Mouse (Mus musculus): ENCODE measurements around the gene Kcnj10. TPM values are rescaled to one million over a fixed set of nuclear protein-coding genes. Genes with fewer than 3 reads are reported as not detected.
A peak's percentile ranks its signal among the peaks of the same experiment; 100 is the strongest.

Kcnj10 gene
- polyA plus RNA-seq, 1 experiment from 2014 or later = not detected

DNA sequence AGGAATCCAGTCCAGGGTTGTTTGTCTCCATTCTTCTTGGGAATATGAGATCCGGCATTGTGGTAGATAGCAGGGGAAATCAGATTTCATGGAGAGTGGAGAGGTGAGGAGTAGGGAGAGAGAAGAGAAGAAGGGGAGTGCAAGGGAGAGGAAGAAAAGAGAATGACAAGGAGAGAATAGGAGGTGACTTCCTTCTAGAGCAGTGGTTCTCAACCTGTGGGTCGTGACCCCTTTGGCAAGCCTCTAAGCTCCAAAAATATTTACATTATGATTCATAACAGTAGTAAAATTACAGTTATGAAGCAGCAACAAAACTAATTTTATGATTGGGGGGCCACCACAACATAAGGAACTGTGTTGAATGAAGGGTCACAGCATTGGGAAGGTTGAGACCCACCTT lies 8.1 kb upstream of the Kcnj10 start:
- Histone ChIP-seq H3K4me2 (no peak overlapping the region), H3K36me3 (no peaks in the 10 kb centered on the region), H3K27ac (replicated peaks) (no peak overlapping the region), H3K4me1 (no peaks in the 10 kb centered on the region), H3K27me3 (replicated peaks) (peaks cover 97% of the 10 kb centered on the region), H3K9me3 (no peaks in the 10 kb centered on the region), H3K4me3 (no peak overlapping the region), H3K9ac (no peak overlapping the region)
- no peak for ATAC-seq (ENCODE audit: extremely low read depth, insufficient number of reproducible peaks, low FRiP score, low TSS enrichment)
- WGBS = 71% methylated on average over 2 of the region's 2 CpGs

DNA sequence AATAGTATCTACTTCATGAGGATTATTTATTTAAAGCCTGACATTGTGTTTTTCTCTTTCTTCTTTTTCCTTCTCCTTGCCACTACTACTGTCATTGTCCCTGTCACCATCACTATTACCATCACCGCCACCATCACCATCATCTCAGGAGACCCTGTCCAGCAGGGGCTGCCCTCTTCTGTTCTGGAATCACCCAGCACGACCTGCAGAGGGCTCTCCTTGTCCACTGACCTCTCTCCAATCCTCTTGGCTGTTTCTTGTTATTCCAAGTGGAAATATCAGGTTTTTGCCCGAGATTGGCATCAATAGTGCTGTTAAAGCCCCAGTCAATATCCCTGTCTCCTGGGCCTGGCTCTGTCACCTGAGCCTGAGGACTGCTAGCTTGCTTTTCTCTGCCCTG lies 7.5 kb upstream of the Kcnj10 start:
- no peak overlapping the region for H3K9ac ChIP-seq
- no peaks in the 10 kb centered on the region for H3K9me3 ChIP-seq
- 22% methylated on average over 3 of the region's 3 CpGs for WGBS
- H3K27me3 ChIP-seq (replicated peaks) = peaks cover 97% of the 10 kb centered on the region
- no peak for ATAC-seq (ENCODE audit: extremely low read depth, insufficient number of reproducible peaks, low FRiP score, low TSS enrichment)
- no peaks in the 10 kb centered on the region for H3K36me3 ChIP-seq
- no peak overlapping the region for H3K4me2 ChIP-seq
- no peak overlapping the region for H3K27ac ChIP-seq (replicated peaks)
- no peak overlapping the region for H3K4me3 ChIP-seq
- no peaks in the 10 kb centered on the region for H3K4me1 ChIP-seq

DNA sequence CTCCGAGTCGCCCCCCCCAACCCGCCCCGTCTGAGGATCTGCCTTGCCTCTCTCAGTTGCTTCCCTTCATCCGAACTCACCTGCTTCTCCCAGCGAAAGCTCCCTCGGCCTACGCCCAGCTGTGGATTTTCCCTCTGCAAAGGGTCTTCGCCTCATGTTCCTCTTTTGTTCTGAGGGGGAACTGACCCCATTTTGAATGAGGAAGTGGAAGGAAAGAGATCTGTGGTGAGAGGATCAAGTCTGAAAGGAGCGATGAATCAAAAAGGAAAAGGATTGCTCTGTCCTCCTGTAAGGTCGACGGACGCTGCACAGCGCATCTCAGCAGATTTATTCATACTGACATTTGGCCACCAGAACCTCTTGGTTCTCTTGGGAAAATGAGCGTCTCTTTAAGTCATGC lies 5.2 kb upstream of the Kcnj10 start:
- H3K36me3 ChIP-seq = no peaks in the 10 kb centered on the region
- H3K4me2 ChIP-seq = no peak overlapping the region
- WGBS = 67% methylated on average over 15 of the region's 15 CpGs
- no peak overlapping the region for H3K4me3 ChIP-seq
- no peak for ATAC-seq (ENCODE audit: extremely low read depth, insufficient number of reproducible peaks, low FRiP score, low TSS enrichment)
- H3K9me3 ChIP-seq = no peaks in the 10 kb centered on the region
- no peak overlapping the region for H3K9ac ChIP-seq
- H3K4me1 ChIP-seq = peaks cover 5% of the 10 kb centered on the region
- peaks cover 96% of the 10 kb centered on the region for H3K27me3 ChIP-seq (replicated peaks)
- no peak overlapping the region for H3K27ac ChIP-seq (replicated peaks)

DNA sequence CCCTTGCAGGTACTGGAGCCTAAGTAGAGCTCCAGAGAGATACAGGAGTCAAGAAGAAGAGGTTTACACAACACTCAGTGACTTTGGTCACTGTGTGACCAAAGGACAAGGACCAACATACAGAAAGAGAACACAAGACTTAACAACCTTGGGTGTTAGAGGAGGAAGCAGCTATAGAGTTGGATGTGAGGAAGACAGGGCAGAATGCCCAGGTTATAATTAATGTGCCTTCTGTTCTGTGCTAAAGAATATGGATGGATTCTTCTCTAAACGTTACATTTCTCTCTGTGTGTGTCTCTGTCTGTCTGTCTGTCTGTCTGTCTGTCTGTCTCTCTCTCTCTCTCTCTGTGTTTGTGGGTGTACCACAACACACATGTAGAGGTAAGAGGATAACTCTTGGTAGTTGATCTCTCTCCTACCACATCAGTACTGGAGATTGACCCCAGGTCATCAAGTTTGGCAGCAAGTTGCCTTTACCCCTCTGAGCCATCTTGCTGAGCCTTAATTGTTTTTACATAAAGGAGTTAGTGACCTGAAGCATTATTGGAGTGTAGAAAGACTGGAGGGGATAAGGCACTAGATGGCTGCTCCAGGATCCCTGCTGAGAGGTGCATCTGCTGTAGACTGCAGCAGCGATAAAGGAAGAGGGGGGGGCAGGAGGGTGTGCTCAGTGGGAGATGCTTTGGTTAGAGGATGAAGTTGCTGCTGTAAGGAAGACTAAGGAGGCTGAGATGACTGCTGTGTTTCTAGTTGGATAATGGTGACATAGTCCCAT lies 3.4 kb upstream of the Kcnj10 start:
- H3K27ac ChIP-seq (replicated peaks) = no peak overlapping the region
- peaks cover 11% of the 10 kb centered on the region for H3K4me1 ChIP-seq
- no peak overlapping the region for H3K9ac ChIP-seq
- no peak overlapping the region for H3K4me3 ChIP-seq
- 26% methylated on average over 2 of the region's 2 CpGs for WGBS
- ATAC-seq (ENCODE audit: extremely low read depth, insufficient number of reproducible peaks, low FRiP score, low TSS enrichment) = no peak
- H3K27me3 ChIP-seq (replicated peaks) = peaks cover 98% of the 10 kb centered on the region
- no peak overlapping the region for H3K4me2 ChIP-seq
- no peaks in the 10 kb centered on the region for H3K36me3 ChIP-seq
- no peaks in the 10 kb centered on the region for H3K9me3 ChIP-seq

DNA sequence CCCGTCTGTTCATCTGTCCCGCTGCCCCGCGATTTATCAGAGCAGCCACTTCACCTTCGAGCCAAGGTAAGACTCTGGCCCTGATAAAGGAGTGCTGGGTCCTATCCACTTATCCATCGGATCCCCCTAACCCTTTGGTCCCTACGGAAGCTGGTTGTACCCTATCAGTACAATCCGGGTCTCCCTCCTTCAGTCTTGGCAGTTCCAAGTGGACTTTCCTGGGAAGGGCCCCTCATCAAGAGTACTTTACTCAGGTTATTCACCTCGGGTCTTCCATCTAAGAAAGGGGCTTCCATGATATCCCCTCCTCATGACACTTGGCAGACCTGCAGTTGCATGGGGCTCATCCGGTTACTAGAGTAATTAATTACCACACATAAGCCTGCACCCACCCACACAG lies 376 bp downstream of the Kcnj10 start:
- ATAC-seq (ENCODE audit: extremely low read depth, insufficient number of reproducible peaks, low FRiP score, low TSS enrichment) = no peak
- peak overlapping the region; percentile 54 for H3K4me3 ChIP-seq
- 9% methylated on average over 10 of the region's 10 CpGs for WGBS
- H3K4me2 ChIP-seq = peak overlapping the region; percentile 82
- no peaks in the 10 kb centered on the region for H3K36me3 ChIP-seq
- no peaks in the 10 kb centered on the region for H3K9me3 ChIP-seq
- no peak overlapping the region for H3K27ac ChIP-seq (replicated peaks)
- peaks cover 86% of the 10 kb centered on the region for H3K27me3 ChIP-seq (replicated peaks)
- peaks cover 11% of the 10 kb centered on the region for H3K4me1 ChIP-seq
- H3K9ac ChIP-seq = no peak overlapping the region

DNA sequence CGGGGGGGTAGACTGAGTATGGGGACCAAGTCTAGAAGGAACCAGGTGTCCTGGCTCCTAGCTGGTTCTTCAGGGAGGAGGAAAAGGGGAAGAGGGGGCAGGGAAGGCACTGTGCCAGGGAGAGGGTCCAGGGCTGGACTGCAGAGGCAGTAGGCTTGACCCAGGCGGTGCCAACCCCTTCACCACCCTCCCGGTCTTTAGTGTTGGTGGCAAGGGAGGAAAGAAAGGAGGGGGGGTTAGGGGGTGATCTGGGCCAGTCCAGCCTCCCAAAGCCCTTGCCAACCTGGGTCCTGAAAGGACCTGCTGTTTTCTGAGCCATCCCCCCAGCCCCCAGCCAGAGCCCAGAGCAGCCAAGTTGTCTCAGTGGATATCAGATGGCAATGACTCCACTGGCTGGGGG lies 1.7 kb downstream of the Kcnj10 start:
- no peak for ATAC-seq (ENCODE audit: extremely low read depth, insufficient number of reproducible peaks, low FRiP score, low TSS enrichment)
- H3K4me3 ChIP-seq = no peak overlapping the region
- H3K27ac ChIP-seq (replicated peaks) = no peak overlapping the region
- 70% methylated on average over 3 of the region's 3 CpGs for WGBS
- H3K4me2 ChIP-seq = no peak overlapping the region
- no peaks in the 10 kb centered on the region for H3K36me3 ChIP-seq
- H3K9me3 ChIP-seq = no peaks in the 10 kb centered on the region
- H3K27me3 ChIP-seq (replicated peaks) = peaks cover 86% of the 10 kb centered on the region
- H3K4me1 ChIP-seq = peaks cover 11% of the 10 kb centered on the region
- H3K9ac ChIP-seq = no peak overlapping the region

DNA sequence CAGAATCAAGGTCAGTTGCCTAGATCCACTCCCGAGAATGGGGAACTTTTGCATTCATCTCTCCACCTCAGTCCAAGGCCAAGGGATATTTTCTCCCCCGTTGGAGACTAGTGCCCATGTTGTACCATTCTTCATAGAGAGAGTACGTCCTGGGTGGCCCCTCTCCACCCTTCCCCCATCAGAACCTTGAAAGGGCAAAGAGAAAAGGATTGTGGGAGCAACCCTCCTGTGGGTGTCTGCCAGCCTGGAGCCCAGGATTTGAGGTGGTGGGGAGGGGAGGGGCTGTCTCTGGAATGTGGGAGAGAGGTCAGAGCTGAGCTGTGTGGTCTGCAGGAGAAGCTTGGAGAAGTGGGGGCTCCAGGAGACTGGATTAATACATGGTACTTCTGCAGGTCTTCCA lies 2.9 kb downstream of the Kcnj10 start:
- Histone ChIP-seq H3K9ac (no peak overlapping the region), H3K4me3 (no peak overlapping the region), H3K4me2 (no peak overlapping the region), H3K27ac (replicated peaks) (no peak overlapping the region), H3K9me3 (no peaks in the 10 kb centered on the region), H3K4me1 (peaks cover 11% of the 10 kb centered on the region), H3K36me3 (no peaks in the 10 kb centered on the region), H3K27me3 (replicated peaks) (peaks cover 87% of the 10 kb centered on the region)
- ATAC-seq (ENCODE audit: extremely low read depth, insufficient number of reproducible peaks, low FRiP score, low TSS enrichment) = no peak
- WGBS = 42% methylated on average over 3 of the region's 3 CpGs

DNA sequence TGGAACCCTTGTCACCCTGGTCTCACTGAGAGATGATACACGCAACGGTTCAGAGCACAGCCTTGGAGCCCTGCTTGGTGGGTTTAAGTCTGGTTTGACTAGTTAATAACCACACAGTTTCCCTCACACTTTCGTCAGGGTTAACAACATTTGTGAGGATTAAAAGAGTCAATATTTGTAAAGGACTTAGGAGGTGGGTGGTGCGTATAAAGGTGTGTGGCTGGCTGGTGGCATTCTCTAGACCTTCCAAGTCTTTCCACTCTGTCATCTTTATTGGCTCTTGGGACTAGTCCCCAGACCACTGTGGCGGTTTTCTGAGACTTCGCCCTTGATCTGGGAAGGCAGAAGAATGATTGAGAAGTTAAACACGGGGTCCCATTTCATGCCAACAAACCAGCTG lies 3.8 kb downstream of the Kcnj10 start:
- H3K4me2 ChIP-seq = no peak overlapping the region
- no peak overlapping the region for H3K9ac ChIP-seq
- peaks cover 13% of the 10 kb centered on the region for H3K4me1 ChIP-seq
- WGBS = 72% methylated on average over 7 of the region's 7 CpGs
- no peak for ATAC-seq (ENCODE audit: extremely low read depth, insufficient number of reproducible peaks, low FRiP score, low TSS enrichment)
- no peak overlapping the region for H3K4me3 ChIP-seq
- H3K27ac ChIP-seq (replicated peaks) = no peak overlapping the region
- peaks cover 87% of the 10 kb centered on the region for H3K27me3 ChIP-seq (replicated peaks)
- H3K36me3 ChIP-seq = no peaks in the 10 kb centered on the region
- no peaks in the 10 kb centered on the region for H3K9me3 ChIP-seq

DNA sequence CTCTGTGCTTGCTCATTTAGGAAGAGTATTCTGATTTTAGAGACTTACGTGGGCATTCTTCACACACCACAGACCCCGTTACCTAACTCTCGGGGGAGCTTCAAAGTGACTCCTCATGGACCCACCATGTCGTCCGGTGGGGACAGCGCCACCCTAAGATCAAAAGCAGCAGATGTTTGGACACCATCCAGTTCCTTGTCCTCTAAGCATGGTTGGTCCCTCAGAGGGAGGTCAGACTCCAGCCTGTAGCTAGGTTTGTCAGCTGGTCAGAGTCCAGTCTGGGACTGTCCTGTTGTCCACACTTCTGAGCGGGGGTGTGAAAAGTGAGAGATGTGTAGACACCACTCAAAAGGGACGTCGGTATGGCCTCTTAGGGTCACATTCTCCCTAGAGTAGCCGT lies 5.7 kb downstream of the Kcnj10 start:
- Histone ChIP-seq H3K36me3 (no peaks in the 10 kb centered on the region), H3K4me2 (no peak overlapping the region), H3K4me3 (no peak overlapping the region), H3K4me1 (peaks cover 11% of the 10 kb centered on the region), H3K9ac (no peak overlapping the region), H3K9me3 (no peaks in the 10 kb centered on the region), H3K27me3 (replicated peaks) (peaks cover 87% of the 10 kb centered on the region), H3K27ac (replicated peaks) (no peak overlapping the region)
- no peak for ATAC-seq (ENCODE audit: extremely low read depth, insufficient number of reproducible peaks, low FRiP score, low TSS enrichment)
- 72% methylated on average over 10 of the region's 10 CpGs for WGBS

DNA sequence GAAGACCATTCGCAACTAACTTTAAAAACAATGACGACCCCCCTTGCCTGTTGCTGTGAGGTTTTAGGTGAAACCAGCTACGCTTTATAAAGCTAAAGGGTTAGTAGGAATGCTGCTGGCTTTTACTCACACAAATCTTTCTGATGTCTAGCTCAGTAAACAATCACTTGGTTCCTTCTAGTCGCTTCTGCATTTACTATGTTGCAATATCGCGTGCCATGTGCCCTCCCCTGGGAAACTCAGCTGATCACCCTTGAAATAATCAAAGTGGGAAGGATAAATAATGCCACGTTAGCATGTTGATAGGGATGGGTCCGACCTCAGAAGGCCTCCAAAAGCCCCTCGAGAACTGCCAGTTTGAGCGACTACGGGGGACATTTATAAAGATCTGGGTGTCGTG lies 6.4 kb downstream of the Kcnj10 start:
- Histone ChIP-seq H3K27me3 (replicated peaks) (peaks cover 87% of the 10 kb centered on the region), H3K27ac (replicated peaks) (no peak overlapping the region), H3K9me3 (no peaks in the 10 kb centered on the region), H3K4me1 (peaks cover 11% of the 10 kb centered on the region), H3K4me2 (no peak overlapping the region), H3K9ac (no peak overlapping the region), H3K36me3 (no peaks in the 10 kb centered on the region), H3K4me3 (no peak overlapping the region)
- WGBS = 78% methylated on average over 12 of the region's 12 CpGs
- ATAC-seq (ENCODE audit: extremely low read depth, insufficient number of reproducible peaks, low FRiP score, low TSS enrichment) = no peak

DNA sequence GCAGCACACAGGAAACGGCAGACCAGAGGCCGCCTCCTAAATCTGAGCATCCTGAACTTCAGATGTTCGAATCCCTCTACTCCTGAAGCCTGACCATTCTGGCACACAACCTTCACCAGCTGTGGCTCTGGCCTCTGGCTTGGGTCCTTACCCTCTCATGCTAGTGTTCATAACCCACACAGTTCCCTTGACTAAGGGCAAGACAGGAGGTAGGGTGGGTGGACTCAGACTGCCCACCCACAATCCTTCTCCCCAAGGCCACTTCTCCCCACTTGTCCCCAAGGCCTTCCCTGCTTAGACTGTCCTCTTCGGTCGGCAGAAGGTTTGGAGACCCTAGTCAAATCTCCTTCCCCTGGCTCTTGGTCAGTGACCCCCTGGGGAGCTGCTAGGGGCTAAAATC lies 8.5 kb downstream of the Kcnj10 start:
- no peak overlapping the region for H3K27ac ChIP-seq (replicated peaks)
- H3K4me1 ChIP-seq = peaks cover 11% of the 10 kb centered on the region
- H3K27me3 ChIP-seq (replicated peaks) = peaks cover 90% of the 10 kb centered on the region
- no peak overlapping the region for H3K4me2 ChIP-seq
- no peaks in the 10 kb centered on the region for H3K9me3 ChIP-seq
- WGBS = 61% methylated on average over 5 of the region's 5 CpGs
- no peak for ATAC-seq (ENCODE audit: extremely low read depth, insufficient number of reproducible peaks, low FRiP score, low TSS enrichment)
- H3K4me3 ChIP-seq = no peak overlapping the region
- H3K36me3 ChIP-seq = no peaks in the 10 kb centered on the region
- H3K9ac ChIP-seq = no peak overlapping the region
